Comparison of ENCODE assay signal across 22 mouse cellular contexts in the genomic region with DNA sequence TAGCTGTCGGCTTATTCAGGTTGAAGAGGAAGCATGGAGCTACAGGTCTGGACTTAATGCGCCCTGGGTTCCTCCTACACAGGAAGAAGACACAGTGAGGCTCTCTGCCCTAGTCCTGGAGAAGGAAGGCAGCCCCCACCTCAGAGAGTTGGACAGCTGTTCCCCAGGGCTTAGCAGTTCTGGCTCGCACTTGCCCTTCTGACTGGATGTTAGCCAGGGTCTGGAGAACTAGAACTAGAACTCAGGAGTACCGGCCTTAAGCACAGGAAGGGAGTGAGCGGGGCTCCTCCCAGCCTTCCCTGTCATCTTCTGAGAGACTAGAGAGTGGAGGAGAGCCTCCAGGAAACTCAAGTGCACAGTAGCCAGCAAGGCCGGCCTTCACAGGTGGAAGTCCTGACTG.
DNase-seq lines count a peak whose midpoint lies in the region; ATAC-seq and TF ChIP-seq lines count a peak whose summit lies in the region.
"Had no signal": no experiment of that assay in that cellular context is flagged by ENCODE, and none has a peak within 500 bp of the region (broad histone marks: within the 10 kb centered on the region; RNA-seq: fewer than 3 reads in every experiment).

No protein-coding gene starts in this region.

- no peak overlapping the region for H3K4me2 ChIP-seq in kidney, embryonic 16.5 days (replicated peaks; ENCODE audit: low read depth, low read length)
- H3K4me2 ChIP-seq: kidney, embryonic 15.5 days; limb, embryonic 13.5 days; liver, embryonic 12.5 days had no signal

- TF ChIP-seq CTCF in kidney, adult 2 months (conservative IDR thresholded peaks at IDR 0.05; ENCODE audit: insufficient read depth, insufficient read length, low read depth, low read length): no peak

- WGBS in kidney, adult 2 months: 67% methylated on average over 6 of the region's 6 CpGs
- WGBS in kidney, embryonic 16.5 days: 43% methylated on average over 6 of the region's 6 CpGs

- H3K27me3 ChIP-seq in kidney, adult 2 months (replicated peaks; ENCODE audit: control insufficient read depth, insufficient read depth, low read length): no peaks in the 10 kb centered on the region
- no peaks in the 10 kb centered on the region for H3K27me3 ChIP-seq in kidney, embryonic 16.5 days (ENCODE audit: insufficient read depth, low read length)

- no peaks in the 10 kb centered on the region for H3K4me1 ChIP-seq in kidney, adult 2 months (ENCODE audit: control insufficient read depth, insufficient read depth, low read length)
- peaks cover 67% of the 10 kb centered on the region for H3K4me1 ChIP-seq in kidney, embryonic 16.5 days (ENCODE audit: insufficient read depth, low read length)

- intact Hi-C loops in heart, postnatal 36 days (cut with DNase I): no loop called here

- ATAC-seq in kidney, embryonic 16.5 days (ENCODE audit: low FRiP score, low TSS enrichment): no peak
- ATAC-seq: forebrain, postnatal 0 days; intestine, postnatal 0 days; liver, embryonic 12.5 days had no signal

- H3K36me3 ChIP-seq in kidney, adult 2 months (ENCODE audit: control insufficient read depth, insufficient read depth, low read length): no peaks in the 10 kb centered on the region
- H3K36me3 ChIP-seq in kidney, embryonic 16.5 days (ENCODE audit: insufficient read depth, low read length): no peaks in the 10 kb centered on the region
- H3K36me3 ChIP-seq: forebrain, embryonic 10.5 days; kidney, embryonic 15.5 days; limb, embryonic 13.5 days; liver, embryonic 12.5 days had no signal

- no peak overlapping the region for H3K9ac ChIP-seq in kidney, embryonic 16.5 days (replicated peaks; ENCODE audit: low read length)
- H3K9ac ChIP-seq: forebrain, postnatal 0 days; kidney, embryonic 15.5 days; limb, embryonic 13.5 days; liver, embryonic 12.5 days had no signal

- DNase-seq in heart, adult 11 months: peak; percentile 96
- DNase-seq in heart, postnatal 36 days: no peak
- peak; percentile 26 for DNase-seq in kidney, adult 2 months
- DNase-seq in thymus, postnatal 14 days: peak; percentile 5
- no peak for DNase-seq in thymus, postnatal 25 days
- DNase-seq in ovary, postnatal 10 days (ENCODE audit: low spot score): no peak
- DNase-seq: cerebellum, adult 11 months; cerebellum, adult 9-11 months; forebrain, postnatal 0 days; gastrocnemius, postnatal 14 days; kidney, postnatal 4 days; lung, adult 18-20 months; midbrain, embryonic 14.5 days; spleen, adult 18-20 months had no signal

- H3K9me3 ChIP-seq in kidney, embryonic 16.5 days (ENCODE audit: low read length): no peaks in the 10 kb centered on the region
- H3K9me3 ChIP-seq: forebrain, embryonic 10.5 days; kidney, embryonic 15.5 days; limb, embryonic 13.5 days; liver, embryonic 12.5 days; megakaryocyte, embryonic 14.5 days had no signal

- H3K27ac ChIP-seq in kidney, adult 2 months (ENCODE audit: insufficient read depth, low read depth, low read length): no peak overlapping the region
- H3K27ac ChIP-seq in kidney, embryonic 16.5 days (ENCODE audit: low read length): no peak overlapping the region
- H3K27ac ChIP-seq: forebrain, embryonic 10.5 days; heart, adult 2 months; limb, embryonic 13.5 days; liver, embryonic 12.5 days had no signal

- TF ChIP-seq POLR2A in kidney, adult 2 months (IDR thresholded peaks at IDR 0.05; ENCODE audit: low read depth, low read length): no peak

- H3K4me3 ChIP-seq in kidney, adult 2 months (ENCODE audit: insufficient read depth, low read depth, low read length): no peak overlapping the region
- no peak overlapping the region for H3K4me3 ChIP-seq in kidney, embryonic 16.5 days (ENCODE audit: low read length)
- H3K4me3 ChIP-seq: forebrain, embryonic 10.5 days; heart, adult 2 months; kidney, embryonic 15.5 days; limb, embryonic 13.5 days; liver, embryonic 12.5 days; megakaryocyte, embryonic 14.5 days had no signal

Comparison
In these comparisons a context has a peak if more than half of its experiments do, and no peak if none do; other contexts are left out.
1. DNase-seq: peak in heart, adult 11 months (single experiment), kidney, adult 2 months (single experiment) and thymus, postnatal 14 days (single experiment); none in heart, postnatal 36 days (0 of 2), thymus, postnatal 25 days (single experiment) and ovary, postnatal 10 days (single experiment).